Mouse (Mus musculus) large intestine, adult 2 months (tissue): ENCODE measurements around the gene Itgb4. TPM values are rescaled to one million over a fixed set of nuclear protein-coding genes. Genes with fewer than 3 reads are reported as not detected.

Experiments used
- DNase-seq: peaks from one replicate; pipeline ENCODE4 v3.0.0-alpha.2; 2012; ENCODE audit warnings: low read depth, low spot score
- WGBS: fragments of 180-500 bp; shearing (Covaris S2); methylation state at CpG from one replicate; pipeline ENCODE4 v1.1.7; 2018; 5-methylcytosine and 5-hydroxymethylcytosine counted together
- polyA plus RNA-seq: library from polyadenylated mRNA; depleted of rRNA; stranded (reverse); fragments of >200 nt; gene quantifications from 2 replicates; pipeline ENCODE4 v1.2.3, GENCODE M21; 2012; rRNA removed

Gene Itgb4
- 40.1 and 62.1 TPM in 2 replicates for polyA plus RNA-seq

DNA sequence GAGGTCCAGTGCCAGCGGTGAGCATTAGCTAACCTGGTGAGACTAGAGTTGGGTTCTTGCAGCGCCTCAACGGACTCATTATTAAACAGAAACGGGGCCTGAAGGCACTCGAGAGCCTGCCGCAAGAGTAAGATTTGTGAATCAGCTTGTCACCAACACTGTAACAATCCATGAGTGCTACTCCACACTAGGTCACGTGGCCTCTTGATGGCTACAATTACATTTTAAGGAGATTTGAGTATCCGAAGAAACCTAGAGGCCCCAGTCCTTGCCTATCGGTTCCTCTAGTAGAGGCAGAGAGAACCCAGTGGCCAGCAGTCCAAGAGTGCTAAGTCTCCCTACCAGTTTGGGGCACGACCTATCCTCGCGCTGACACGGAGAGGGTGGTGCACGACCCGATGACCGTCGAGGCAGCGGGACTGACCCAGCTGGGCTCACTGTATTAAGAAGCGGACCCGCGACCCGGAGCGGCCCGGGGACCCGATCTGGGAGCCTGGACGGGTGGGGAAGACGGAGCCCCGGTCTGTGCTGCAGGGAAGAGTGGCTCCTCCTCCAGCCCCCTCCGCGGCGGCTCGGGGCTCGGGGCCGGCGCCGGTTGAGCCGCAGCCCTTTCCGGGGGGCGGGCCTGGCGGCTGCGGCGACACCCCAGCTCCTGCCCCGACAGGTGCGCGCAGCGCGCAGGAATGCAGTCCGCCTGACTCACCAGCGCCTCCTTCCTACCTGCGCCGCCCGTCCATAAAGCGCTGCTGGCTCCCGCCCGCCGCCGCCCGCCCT lies at the start of gene Itgb4:
Itgb4 (plus strand) TSS at position 401 of the 774 bp plus-strand sequence.
- DNase-seq: no peak
- 7% methylated on average over 58 of the region's 58 CpGs for WGBS

DNA sequence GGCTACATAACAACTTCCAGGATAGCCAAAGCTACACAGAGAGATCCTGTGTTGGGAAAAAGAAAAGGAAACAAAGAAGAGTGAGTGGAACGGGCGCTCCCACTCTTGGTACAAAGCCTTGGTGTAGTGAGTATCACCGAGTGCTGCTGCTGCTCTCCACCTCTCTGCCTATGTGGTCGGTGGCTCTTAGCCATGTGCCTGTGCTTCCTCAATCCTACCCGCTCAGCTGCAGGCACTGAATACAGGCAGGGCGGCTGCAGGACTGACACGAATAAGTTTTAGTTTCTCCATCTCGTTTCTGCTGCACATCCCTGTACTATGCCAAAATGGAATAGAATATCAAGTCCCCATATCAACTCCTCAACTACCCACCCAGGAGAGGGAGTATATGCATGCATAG lies 45.5 kb upstream of the Itgb4 start:
- 86% methylated on average over 8 of the region's 8 CpGs for WGBS
- no peak for DNase-seq

DNA sequence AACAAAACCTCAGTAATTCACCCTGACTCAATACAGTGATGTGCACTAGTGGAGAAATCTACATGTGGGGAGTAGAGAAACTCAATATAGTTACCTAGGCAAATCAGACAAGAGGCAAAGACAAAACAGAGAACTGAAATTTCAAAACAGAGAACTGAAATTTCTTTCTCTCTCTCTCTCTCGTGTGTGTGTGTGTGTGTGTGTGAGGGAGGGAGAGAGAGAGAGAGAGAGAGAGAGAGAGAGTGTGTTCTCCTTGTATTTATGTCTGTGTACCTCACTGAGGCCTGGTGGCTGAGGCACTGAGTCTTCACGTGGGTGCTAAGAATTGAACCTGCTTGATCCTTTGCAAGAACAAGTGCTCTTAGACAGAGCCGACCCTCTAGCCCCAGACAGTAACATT lies 44.7 kb upstream of the Itgb4 start:
- no peak for DNase-seq
- 68% methylated on average over 3 of the region's 3 CpGs for WGBS

DNA sequence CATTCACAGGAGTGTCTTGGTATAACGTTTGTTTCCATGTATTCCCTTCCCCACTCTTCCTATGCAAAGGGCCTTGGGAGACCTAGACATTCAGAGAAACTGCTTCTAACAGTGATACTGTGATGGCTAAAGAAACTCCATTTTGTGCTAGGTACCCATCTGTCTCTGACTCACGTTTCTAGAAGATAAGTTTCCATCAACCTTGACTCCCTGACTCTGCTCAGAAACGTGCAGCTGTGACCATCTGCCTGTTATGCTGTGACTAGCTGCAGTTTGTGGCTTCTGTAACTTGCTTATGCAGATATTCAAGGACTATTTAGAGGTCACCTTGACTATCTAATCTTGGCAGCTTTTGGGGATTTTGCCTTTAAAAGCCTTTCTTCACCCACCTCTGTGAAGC lies 43.3 kb upstream of the Itgb4 start:
- 62% methylated on average over 3 of the region's 3 CpGs for WGBS
- no peak for DNase-seq

DNA sequence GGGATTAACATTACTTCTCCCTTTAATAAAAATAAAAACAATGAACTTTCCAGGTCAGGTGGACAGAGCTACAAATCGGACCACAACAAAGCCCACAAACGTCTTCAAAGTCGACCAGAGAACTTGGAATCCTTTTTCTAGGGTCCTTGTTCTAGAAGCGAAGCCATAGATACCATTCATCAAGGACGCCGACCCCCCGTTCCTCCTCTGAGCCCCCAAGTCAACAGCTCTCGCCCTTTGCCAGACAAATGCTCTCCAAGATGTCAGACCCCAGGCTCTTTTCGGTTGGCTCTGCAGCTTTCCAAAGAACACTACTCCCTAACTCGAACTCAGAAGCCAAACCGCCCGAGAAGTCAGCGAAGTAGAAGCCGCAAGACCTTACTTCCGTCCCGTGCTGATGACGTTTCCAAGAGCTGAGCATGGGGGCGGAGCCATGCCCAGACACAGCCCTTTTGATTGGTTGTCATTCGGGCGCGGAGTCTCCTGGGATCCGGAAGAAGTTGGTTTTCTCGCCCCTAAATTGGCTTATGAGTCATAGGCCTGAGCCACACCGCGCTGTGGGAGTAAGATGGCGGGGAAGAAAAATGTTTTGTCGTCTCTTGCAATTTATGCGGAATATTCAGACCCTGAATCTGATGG lies 41.3 kb upstream of the Itgb4 start, which contains the start of the genes Sap30bp and Recql5:
Sap30bp (plus strand) TSS at position 175 of the 639 bp plus-strand sequence.
Recql5 (minus strand) TSS at position 370 of the 639 bp plus-strand sequence.
- WGBS: under 1% methylated on average over 28 of the region's 28 CpGs
- peak; percentile 97 for DNase-seq

DNA sequence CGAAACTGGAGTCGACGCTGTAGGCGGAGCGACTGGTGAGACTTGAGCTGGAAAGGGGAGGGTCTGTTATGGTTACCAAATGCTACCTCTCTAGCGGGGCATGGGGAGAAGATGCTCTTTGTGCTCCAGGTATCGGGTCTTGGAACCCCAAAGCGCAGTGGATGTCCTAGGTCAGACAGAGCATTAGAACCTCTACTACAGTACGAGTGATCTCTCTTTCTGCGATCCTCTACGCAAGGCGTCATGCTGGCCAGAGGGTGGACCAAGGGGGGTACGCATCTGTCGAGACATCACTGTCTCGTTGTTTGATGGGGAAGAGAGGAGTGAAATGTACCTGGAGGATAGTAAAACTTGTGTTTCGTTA lies 40.8 kb upstream of the Itgb4 start:
- under 1% methylated on average over 16 of the region's 16 CpGs for whole genome bisulfite sequencing
- DNase-seq: no peak

DNA sequence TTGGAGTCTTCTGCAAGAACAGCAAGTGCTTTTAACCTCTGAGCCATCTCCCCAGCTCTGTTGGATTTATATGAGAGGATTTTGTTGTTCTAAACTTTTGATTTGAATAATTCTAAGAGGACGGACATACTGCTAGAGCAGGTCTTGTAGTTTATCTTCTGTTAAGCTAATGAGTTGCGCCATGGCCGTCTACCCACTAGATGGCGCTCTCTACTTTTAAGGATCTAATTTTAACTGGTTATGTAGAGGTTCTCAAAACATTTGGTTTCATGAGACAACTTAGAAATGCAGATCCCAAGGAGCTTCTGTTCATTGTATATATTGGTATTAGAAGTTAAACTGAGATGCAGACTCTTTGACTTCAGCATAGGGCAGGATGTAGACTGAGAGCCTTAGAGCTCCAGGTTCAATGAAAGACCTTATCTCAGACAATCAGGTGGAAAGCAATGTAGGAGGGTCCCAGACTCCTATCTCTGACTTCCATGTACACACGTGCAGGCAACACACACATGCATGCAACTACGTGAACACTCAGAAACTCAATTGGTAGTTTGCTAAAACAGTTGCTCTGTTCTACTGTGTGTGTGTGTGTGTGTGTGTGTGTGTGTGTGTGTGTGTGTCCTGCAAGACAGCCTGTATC lies 34.7 kb upstream of the Itgb4 start:
- no peak for DNase-seq
- WGBS: 28% methylated on average over 6 of the region's 6 CpGs

DNA sequence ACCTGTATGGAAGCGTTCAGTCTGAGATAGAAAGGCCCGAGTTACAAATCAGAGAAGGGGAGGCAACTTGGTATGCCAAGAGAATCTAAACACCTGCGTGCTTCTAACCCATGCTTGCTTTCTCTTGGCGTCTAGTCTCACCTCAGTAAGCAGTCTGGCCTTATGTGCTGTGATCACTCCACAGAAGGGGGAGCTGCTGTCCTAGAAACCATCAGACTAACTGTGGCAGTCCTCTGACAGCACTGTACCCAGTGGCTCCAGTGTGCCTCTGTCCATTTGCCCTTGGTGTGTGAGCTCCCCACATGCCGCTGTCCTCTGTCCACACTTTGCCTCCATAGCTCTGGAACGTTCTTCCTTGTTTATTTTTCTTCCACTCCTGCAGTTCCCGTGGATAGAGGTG lies 32.5 kb upstream of the Itgb4 start:
- WGBS: 72% methylated on average over 7 of the region's 7 CpGs
- DNase-seq: no peak

DNA sequence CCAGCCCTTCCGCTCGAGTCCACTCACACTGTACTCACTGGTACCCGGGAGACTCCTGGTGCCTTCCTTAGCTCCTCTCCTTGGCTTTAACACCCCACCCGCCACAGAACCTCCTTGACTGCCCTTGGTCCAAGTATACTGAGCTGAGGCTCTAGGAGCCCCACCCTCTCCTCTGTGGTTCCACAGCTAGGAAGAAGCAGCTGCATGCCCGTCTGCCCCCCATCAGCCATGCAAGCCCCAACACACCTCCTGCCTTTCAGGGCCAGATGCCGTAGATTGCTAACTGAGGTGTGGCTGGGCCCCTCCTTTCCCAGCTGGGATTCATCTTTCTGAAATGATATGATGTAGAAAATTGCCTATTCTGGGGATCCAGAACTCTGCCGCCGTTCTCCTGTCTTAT lies 29.3 kb upstream of the Itgb4 start:
- no peak for DNase-seq
- 79% methylated on average over 8 of the region's 8 CpGs for WGBS

DNA sequence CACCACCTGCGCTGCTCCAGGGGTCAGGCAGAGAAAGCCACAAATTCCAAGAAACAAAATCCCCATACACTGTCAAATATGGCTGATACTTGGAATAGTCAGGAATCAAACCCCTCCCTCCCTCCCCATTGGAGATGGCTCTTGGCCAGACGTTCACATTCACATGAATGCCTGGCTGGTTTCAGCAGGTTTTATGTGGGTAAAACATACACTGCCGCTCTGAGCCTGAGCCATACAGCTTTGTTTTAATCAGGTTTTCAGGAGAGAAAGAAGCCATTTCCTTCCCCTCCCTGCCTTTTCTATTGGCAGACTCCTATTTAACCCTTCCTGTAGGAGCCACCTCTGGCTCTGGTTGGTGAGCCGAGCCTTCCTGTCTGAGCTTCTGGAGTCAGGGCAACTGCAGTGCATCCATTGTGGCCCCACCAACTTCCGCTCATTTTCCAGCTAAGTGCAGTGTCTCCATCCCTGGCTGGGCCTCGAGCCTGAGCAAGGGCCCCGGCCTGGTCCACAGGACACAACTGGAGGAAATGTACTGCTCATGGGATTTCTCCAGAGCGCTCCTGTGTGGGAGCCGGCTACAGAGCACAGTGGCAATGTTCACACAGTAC lies 28.2 kb upstream of the Itgb4 start:
- no peak for DNase-seq
- WGBS: 75% methylated on average over 9 of the region's 9 CpGs

DNA sequence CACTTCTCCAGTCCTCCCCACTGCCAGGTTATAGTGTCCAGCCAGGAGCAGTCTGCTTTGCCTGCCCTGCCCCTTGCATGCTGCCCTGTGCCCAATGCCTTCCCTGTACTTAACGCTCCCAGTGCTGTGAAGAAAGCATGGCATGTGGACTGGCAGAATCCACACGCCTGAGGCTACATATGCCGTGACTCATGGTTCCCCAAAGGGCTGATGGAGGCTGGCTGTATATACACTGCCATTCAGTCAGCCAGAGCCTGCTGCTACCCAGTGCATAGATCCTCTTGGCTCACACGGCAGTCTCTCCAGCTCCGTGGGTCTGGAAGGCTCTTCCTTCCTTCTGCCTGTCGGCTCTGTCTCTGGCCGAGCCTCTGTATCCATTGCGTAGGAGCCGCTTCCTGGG lies 26.2 kb upstream of the Itgb4 start:
- DNase-seq: no peak
- 92% methylated on average over 9 of the region's 9 CpGs for WGBS

DNA sequence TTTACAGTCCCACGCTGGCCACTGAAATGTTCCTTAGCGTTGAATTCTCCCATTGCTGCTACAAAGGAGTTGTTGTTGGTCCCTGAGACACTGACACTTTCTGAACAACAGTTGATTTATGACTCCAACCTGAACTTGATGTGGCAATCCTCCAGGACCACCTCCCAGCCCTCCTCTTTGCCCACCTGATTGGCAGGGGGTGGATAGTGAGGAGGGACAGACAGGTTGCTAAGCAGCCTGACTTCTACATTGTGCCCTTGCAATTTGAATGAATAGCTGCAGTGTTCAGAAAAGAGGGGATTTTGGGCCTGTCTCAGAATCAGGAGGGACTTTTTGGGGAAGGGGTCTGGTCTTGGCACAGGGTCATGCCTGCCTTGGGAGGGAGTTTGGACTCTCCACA lies 23.8 kb upstream of the Itgb4 start:
- WGBS: 79% methylated on average over 2 of the region's 2 CpGs

DNA sequence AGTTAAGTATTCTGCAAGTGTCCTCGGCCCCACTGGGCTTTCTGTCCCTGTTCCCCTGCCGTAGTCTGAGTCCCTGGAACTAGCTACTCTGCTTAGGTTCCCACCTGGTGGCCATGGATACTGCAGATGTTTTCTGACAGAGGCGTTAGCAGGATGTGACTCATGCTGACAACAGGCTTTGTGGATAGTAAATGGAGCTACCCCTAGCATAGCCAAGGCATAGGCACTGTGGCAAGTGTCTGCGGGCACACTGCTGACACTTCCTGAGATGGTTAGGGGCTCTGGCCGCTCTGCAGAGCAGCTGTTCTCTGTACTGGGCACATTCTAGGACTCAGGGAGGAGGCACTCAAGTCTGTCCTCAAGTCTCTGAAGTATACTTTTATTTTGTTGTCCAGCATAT lies 19.8 kb upstream of the Itgb4 start:
- WGBS: 36% methylated on average over 5 of the region's 5 CpGs

More for the DNA sequence above, 23.8 kb upstream of the Itgb4 start:
- DNase-seq: no peak

DNA sequence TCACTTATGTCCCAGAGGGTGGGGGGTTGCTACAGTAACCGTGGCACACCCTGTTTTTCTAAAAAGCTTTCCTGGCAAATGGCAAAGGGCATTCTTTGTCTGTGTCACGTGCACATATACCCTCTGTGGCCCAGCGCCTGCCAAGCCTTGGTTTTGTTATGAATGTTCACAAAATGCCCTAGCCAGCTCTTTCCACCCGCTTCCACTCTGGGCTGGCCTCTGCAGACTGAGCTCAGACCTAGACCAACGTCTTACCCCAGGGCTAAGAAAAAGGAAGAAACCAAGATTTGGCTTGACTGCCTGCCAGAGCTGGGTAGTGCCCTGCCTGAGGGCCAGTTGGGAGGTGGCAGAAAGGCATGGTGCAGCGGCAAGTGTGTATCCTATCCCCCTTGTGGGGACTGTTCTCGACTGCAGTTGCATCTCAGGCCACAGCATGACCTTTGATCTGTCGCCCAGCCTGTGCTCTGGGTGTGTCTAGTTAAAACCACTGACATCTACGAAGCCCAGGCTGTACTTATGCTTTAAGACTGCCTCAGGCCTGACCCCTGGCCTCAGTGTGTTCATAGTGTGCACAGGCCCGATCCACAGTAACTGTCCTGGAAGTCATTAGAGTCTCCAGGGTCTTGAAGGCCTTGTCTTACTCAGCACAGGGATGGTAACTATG lies 19.2 kb upstream of the Itgb4 start:
- DNase-seq: no peak

More for the DNA sequence above, 19.8 kb upstream of the Itgb4 start:
- DNase-seq: no peak

DNA sequence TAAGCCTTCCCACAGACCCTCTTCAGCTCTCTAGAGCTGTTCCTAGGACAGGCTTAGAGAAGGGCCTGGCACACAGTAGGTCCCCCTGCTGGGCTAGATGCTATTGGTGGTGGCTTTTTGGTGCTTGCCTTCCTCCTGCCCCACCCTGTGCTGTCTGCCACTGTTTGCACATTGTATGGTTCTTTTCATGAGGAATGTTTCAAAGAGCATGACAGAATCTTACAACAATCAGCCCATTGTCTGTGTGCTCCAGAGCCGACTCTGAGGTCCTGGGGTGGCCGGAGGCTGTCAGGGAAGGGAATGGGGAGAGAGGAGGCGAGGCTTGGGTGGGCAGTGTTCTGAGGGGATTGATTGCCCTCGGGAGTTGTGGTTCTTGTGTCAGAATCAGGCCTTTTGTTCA lies 18.1 kb upstream of the Itgb4 start:
- no peak for DNase-seq
- WGBS: 26% methylated on average over 4 of the region's 4 CpGs

More for the DNA sequence above, 19.2 kb upstream of the Itgb4 start:
- 26% methylated on average over 10 of the region's 10 CpGs for WGBS

DNA sequence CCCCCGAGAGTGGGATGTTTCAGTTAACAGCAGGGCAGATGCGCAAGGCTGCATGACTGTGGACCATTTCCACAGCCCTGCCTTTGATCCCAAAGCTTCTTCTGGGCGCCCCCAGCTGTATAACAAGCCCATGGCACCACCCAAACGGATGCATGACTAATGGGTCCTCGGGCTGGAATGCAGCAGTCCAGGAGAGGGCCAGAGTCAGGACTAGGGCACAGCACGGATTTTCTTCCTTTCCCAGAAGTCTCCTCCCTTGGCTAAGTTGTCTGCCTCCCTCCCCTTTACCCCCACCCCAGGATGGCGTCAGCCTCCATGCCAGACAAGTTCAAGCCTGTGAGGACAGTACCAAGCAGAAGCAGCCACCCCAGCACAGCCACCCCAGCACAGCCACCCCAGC lies 16.5 kb upstream of the Itgb4 start:
- DNase-seq: no peak
- WGBS: 50% methylated on average over 7 of the region's 7 CpGs

DNA sequence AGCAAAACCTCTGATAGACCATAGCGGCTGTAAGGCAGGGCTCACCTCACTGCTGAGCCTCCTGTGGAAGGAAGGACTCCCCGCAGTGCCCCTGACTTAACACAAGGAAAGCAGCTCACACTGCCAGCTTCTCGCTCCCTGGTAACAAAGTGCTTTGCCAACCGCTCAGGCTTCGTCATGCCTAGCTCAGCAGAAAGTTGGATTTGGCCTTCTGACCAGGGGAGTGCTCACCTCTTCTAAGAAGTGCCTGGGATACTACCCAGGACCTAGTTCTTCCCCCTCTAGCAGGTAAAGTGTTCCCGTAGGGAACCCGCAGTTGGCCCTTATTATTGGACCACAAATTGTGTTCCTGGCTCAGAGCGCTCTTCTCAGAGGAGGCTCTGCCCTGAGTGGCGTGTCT lies 15.5 kb upstream of the Itgb4 start:
- WGBS: 95% methylated on average over 9 of the region's 9 CpGs
- DNase-seq: no peak

DNA sequence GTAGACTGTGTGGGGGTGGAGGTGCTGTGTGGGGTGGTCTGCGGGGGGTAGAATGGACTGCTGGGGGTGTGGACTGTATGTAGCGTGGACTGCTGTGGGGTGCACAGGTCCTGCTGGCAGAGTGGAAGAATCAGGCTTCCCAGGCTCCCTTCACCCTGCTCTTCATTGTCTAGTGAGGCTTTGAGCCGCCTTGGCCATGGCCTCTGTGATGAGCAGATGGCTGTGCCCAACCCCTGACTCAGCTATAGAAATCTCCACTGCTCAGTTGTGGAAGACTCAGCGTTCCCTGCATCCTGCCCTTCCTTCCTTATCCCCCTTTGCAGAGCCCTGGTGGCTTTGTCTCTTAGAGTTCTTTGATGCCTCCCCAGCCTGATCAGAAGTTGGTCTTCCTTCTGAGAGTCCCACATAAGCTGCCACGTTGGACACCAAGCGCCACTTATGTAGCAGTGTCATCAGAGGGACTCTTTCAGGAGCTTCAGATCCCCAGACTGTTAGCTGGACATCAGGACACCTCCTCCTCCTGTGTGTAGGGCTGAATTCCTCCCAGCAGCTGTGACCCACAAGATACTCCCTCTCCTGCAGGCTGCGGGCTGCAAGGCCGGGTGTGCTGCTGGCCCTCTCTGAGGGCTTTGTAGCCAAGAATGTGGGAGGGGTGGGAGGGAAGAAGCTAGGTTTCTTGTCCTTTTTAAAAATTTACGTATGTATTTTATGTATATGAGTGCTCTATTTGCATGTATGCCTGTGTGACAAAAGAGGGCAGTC lies 11.7 kb upstream of the Itgb4 start:
- 85% methylated on average over 9 of the region's 9 CpGs for WGBS
- DNase-seq: no peak

DNA sequence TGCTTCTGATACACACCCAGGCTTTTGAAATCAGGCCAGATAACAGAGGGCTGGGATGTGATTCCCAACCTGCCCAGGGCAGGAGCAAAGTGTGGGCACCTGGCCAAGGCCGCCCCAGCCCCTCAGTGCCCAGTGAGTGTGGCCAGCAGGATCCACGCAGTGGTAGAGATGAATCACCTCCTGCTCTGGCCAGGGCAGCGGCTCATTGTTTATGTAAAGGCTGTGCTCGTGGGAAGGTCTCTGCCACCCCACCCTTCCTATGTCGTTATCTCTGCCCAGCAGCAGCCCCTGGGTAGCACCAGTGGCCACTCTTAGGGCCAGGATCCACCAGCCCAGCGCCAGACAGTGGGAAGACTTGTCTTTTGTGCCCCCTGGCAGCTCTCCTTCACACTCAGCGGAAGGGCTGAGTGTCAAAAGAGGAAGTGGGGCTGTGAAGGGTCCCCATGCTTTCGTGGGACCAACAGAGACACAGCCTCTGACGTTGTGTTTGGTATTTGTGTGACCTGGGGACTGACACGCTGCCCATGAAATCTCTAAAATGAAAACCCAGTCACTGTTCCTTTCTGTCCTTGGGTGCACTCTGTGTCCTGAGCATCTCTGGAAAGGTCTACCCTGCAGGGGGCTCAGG lies 9.4 kb upstream of the Itgb4 start:
- WGBS: 39% methylated on average over 10 of the region's 10 CpGs
- no peak for DNase-seq
